Mouse (Mus musculus) CH12.LX (cell line): ENCODE data around the gene Hipk2.

Experiments
- CTCF ChIP-seq, 2 experiments: IDR thresholded peaks in 1 of 2; conservative IDR thresholded peaks in 1 of 2; 2 replicates each; pipeline ENCODE4 v1.5.1; 2011 to 2012; ENCODE audit warnings: low read depth in 2 of 2, low read length in 2 of 2, improper control_type of control experiment in 1 of 2, inconsistent platforms in 1 of 2, mild to moderate bottlenecking in 1 of 2, moderate library complexity in 1 of 2
- MXI1 ChIP-seq: IDR thresholded peaks from 2 replicates; pipeline ENCODE4 v1.6.1; 2011; ENCODE audit warnings: mild to moderate bottlenecking, low read depth, low read length, improper control_type of control experiment
- POLR2A ChIP-seq: IDR thresholded peaks from 2 replicates; pipeline ENCODE4 v1.6.1; 2011; ENCODE audit warnings: low read depth, mild to moderate bottlenecking, improper control_type of control experiment, low read length
- POLR2AphosphoS2 ChIP-seq: IDR thresholded peaks from 2 replicates; pipeline ENCODE4 v1.6.1; 2011; ENCODE audit warnings: low read depth, low read length, improper control_type of control experiment

DNA sequence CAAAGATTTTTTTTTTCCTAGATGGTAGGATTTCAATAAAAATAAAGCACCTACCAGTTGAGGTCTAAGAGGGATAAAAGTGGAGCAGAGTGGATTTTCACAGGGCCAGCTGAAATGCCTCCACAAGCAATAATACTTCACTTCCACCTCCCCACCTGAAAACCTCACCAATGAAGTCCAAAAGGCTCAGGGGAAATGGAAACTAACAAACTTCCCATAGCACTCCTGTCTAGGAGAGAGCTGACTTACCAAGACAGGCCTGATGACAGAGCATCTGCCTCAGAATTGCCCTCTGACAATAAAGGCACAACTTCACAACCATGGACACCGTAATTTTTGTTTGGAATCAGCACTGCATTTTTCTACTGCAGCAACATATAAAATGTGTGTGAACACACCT, 16.1 kb downstream of the Hipk2 start:
- TF ChIP-seq POLR2AphosphoS2, result no peak
- TF ChIP-seq CTCF (conservative IDR thresholded peaks at IDR 0.05 in 1 of 2, IDR thresholded peaks at IDR 0.05 in 1 of 2; ENCODE audit: low read depth in 2 of 2, low read length in 2 of 2), result no peak
- no peak for TF ChIP-seq MXI1
- no peak for TF ChIP-seq POLR2A
